Mouse (Mus musculus) intestine, postnatal 0 days (tissue): ENCODE measurements around the gene Arih2. TPM values are rescaled to one million over a fixed set of nuclear protein-coding genes. Genes with fewer than 3 reads are reported as not detected.

Source experiments
- ATAC-seq: fragments of 200-750 bp; cut with Nextera tagmentation; 2 replicates; pipeline ENCODE4 v1.8.0; 2017; ENCODE audit warnings: mild to moderate bottlenecking, moderate TSS enrichment, moderate library complexity
- H3K27ac ChIP-seq: fragments of 300-500 bp; sonication (generic); 2 replicates; pipeline ENCODE4 v1.5.1; 2014; ENCODE audit warnings: mild to moderate bottlenecking, low read depth, low read length, moderate library complexity
- H3K27me3 ChIP-seq: fragments of 300-500 bp; sonication (generic); replicated peaks from 2 replicates; pipeline ENCODE4 v1.6.1; 2014; ENCODE audit warnings: low read length, mixed read lengths; ENCODE audit not compliant: control insufficient read depth, insufficient read depth
- H3K36me3 ChIP-seq: fragments of 300-500 bp; sonication (generic); 2 replicates; pipeline ENCODE4 v1.6.1; 2014; ENCODE audit warnings: mild to moderate bottlenecking, moderate library complexity; ENCODE audit not compliant: control insufficient read depth, insufficient read depth
- H3K4me1 ChIP-seq: fragments of 300-500 bp; sonication (generic); replicated peaks from 2 replicates; pipeline ENCODE4 v1.6.1; 2014; ENCODE audit warnings: antibody characterized with exemption, low read length, mixed read lengths; ENCODE audit not compliant: control insufficient read depth, insufficient read depth
- H3K4me2 ChIP-seq: fragments of 300-500 bp; sonication (generic); replicated peaks from 2 replicates; pipeline ENCODE4 v1.6.1; 2014; ENCODE audit warnings: low read depth, mild to moderate bottlenecking, moderate library complexity
- H3K4me3 ChIP-seq: fragments of 300-500 bp; sonication (generic); 2 replicates; pipeline ENCODE4 v1.5.1; 2014; ENCODE audit warnings: low read depth, low read length
- H3K9ac ChIP-seq: fragments of 300-500 bp; sonication (generic); 2 replicates; pipeline ENCODE4 v1.6.1; 2014; ENCODE audit warnings: mild to moderate bottlenecking, low read depth, low read length
- H3K9me3 ChIP-seq: fragments of 300-500 bp; sonication (generic); 2 replicates; pipeline ENCODE4 v1.6.1; 2016; ENCODE audit warnings: mixed run types; ENCODE audit not compliant: control insufficient read depth
- CTCF ChIP-seq: sonication (generic); IDR thresholded peaks from 2 replicates; pipeline ENCODE4 v1.5.1; 2016; ENCODE audit warnings: low read depth, mild to moderate bottlenecking, control low read depth, antibody characterized with exemption, moderate library complexity
- WGBS: fragments of 180-500 bp; shearing (Covaris S2); extraction: QIAGEN DNeasy Blood & Tissue Kit; methylation state at CpG from one replicate; pipeline ENCODE4 v1.1.7; 2014; 5-methylcytosine and 5-hydroxymethylcytosine counted together
- polyA plus RNA-seq: library from polyadenylated mRNA; unstranded; fragments of >200 nt; fragmentation: Nextera tagmentation; extraction: Ambion mirVana; gene quantifications from 2 replicates; pipeline ENCODE4 v1.2.1, GENCODE M21; 2015

The Arih2 gene
- polyA plus RNA-seq, 1 experiment from 2014 or later: 22.6 TPM

DNA sequence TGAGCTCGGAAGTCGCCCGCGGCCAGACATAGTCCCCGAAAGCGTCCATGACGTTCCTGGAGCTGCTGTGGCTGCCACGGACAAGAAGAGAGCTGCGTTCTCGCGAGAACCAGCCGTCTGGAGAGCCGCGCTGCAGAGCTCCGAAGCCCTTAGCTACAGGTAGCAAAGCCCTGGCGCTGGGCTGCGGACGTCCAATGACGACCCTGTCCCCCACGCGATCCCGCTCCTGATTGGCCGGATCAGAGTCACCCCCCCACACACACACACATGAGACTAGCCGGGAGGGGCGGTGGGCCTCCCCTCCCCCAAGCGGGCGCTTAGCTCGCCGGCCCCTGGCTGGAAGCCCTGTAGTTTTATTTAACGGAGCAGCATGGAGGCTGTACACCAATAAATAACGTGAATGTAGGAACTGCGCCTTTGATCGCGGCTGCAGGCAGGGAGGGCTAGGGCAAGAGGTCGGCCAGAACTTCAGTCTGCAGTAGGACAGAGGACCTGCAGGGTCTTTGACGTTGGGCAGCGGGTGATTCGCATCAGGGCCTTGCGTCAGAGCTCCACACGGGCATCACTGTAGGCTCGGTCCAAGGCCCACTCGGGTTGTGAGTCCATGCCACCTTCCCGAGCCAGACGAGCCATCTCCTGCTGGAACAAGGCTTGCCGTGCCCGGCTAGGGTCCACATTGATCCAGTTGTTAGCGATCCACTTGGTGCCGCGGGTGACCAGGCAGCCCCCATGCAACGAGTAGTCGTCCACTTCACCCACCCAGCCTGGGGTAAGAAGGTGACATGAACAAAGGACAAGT lies 70.4 kb downstream of the Arih2 start, which contains the start of gene Wdr6:
TSS of gene Wdr6 (minus strand) at position 195 of the 799 bp plus-strand sequence.
- ATAC-seq: peak; percentile 84
- Histone ChIP-seq H3K4me1 (no peaks in the 10 kb centered on the region), H3K9ac (peak within 1 kb of the TSS; percentile 78), H3K4me2 (peak within 1 kb of the TSS; percentile 88), H3K4me3 (peak within 1 kb of the TSS; percentile 59), H3K9me3 (no peaks in the 10 kb centered on the region), H3K27ac (peak within 1 kb of the TSS; percentile 65), H3K27me3 (no peaks in the 10 kb centered on the region), H3K36me3 (peaks cover 19% of the 10 kb centered on the region; the same call in 1 of the 2 replicates)
- WGBS: 5% methylated on average over 51 of the region's 51 CpGs
- 0 out of 2 replicates have a peak, but pooled peaks have one; percentile 3 for TF ChIP-seq CTCF

DNA sequence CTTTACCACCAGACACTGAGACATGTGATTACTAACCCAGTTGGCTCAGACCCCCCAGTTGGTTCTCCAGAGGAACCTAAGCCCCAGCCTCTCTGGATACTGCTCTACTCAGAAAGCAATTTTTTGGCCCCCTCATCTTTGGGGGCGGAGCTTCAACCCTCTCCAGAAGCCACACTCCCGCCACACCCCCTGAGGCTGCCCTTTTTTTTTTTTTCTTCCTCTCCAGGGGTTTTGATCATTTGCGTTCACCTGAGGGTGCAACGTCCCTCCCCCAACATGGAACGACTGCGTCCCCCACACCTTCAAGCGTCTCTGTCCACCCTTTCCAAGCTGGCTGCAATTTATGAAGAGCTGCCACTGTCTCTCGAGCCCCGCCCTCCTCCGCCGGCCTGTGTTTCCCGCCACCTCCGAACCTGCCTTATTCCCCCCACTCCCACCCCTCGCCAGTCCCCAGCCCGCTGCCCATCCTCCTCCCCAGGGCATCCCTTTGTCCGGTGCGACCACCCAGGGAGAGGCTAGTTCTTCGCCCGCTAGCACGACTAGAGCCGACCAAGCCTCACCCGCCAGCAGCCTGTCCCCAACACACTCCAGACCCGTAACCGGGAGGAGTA lies 71.1 kb downstream of the Arih2 start:
- H3K9ac ChIP-seq: peak overlapping the region; percentile 78
- 1% methylated on average over 24 of the region's 24 CpGs for WGBS
- no peak for TF ChIP-seq CTCF
- peaks cover 24% of the 10 kb centered on the region; the same call in 1 of the 2 replicates for H3K36me3 ChIP-seq
- H3K9me3 ChIP-seq: no peaks in the 10 kb centered on the region
- peak; percentile 20 for ATAC-seq
- peak overlapping the region; percentile 59 for H3K4me3 ChIP-seq
- peak overlapping the region; percentile 65 for H3K27ac ChIP-seq
- no peaks in the 10 kb centered on the region for H3K27me3 ChIP-seq
- H3K4me1 ChIP-seq: no peaks in the 10 kb centered on the region
- peak overlapping the region; percentile 88 for H3K4me2 ChIP-seq

- 36% methylated on average over 6 of the region's 6 CpGs for WGBS
- H3K9ac ChIP-seq: no peak overlapping the region
- H3K27me3 ChIP-seq: no peaks in the 10 kb centered on the region
- no peaks in the 10 kb centered on the region for H3K9me3 ChIP-seq
- H3K4me1 ChIP-seq: no peaks in the 10 kb centered on the region
- H3K27ac ChIP-seq: no peak overlapping the region
- peaks cover 32% of the 10 kb centered on the region for H3K36me3 ChIP-seq
- ATAC-seq: no peak
- peak overlapping the region; percentile 88 for H3K4me2 ChIP-seq
- no peak overlapping the region for H3K4me3 ChIP-seq
- no peak for TF ChIP-seq CTCF
These were observed 72.2 kb downstream of the Arih2 start for GRCm38 (mm10) chr9:108577025-108577424.

DNA sequence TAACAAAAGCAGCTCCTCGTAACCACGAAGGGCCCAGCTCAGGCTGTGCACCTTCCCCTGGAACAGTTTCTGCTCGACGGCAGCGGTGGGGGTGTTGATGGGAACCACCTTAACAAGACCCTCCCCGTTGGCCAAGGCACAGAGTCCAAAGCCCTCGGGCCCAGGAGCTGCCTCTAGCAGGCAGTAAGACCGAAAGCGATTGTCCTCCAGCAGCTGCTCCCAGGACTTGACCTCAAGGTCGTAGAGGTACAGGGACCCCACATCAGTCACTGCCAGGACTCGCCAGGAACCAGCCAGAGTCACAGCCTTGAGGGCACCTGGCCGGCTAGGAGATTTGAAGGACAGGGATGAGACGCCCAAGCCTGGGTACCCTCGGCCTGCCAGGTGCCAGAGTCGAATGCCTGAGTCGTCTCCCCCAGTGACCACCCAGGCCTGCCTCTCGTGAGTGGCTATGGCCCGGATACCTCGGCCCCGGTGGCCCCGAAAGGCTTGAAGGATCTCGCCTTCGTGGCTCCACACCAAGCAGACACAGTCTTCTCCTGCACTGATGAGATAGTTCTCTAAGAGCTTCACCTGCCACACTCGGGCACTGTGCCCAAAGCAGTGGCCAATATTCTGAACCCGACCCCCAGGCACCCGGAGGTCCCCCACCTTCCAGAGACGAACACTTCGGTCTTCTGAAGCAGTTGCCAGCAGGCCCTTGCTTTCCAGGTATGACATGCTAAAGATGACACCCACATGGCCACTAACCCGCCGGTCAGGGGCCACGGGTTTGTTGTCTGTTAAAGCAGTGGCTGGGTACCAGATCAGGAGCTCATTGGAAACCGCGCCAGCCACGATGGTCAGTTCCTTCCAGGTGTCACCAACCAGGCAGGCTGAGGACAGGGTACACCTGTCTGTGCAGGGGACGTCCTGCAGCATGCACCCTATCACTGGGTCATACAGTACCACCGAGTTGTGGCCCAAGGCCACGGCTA lies 73.6 kb downstream of the Arih2 start:
- Histone ChIP-seq H3K27ac (no peak overlapping the region), H3K4me1 (no peaks in the 10 kb centered on the region), H3K4me3 (no peak overlapping the region), H3K36me3 (peaks cover 45% of the 10 kb centered on the region), H3K9me3 (no peaks in the 10 kb centered on the region), H3K4me2 (no peak overlapping the region), H3K9ac (no peak overlapping the region), H3K27me3 (no peaks in the 10 kb centered on the region)
- no peak for ATAC-seq
- 87% methylated on average over 37 of the region's 37 CpGs for WGBS
- no peak for TF ChIP-seq CTCF

DNA sequence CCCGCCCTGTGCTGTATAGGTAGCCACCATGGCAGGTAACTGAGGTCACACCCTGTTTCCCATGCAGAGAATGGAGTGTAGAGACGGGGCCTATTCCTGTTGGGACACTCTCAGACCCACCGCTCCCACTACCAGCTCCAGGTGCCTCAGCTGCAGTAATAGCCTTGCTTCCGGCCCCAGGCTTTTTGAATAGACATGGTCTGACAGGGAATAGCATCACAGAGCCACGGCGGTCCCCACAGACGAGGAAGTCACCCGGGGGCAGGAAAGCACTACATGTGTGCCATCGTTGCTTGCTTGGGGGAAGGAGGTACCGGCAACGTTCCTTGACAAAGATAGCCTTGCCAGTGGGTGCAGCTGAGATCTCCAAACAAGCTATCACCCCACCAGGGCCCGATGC lies 74.3 kb downstream of the Arih2 start:
- Histone ChIP-seq H3K4me2 (no peak overlapping the region), H3K9ac (no peak overlapping the region), H3K27me3 (no peaks in the 10 kb centered on the region), H3K36me3 (peaks cover 45% of the 10 kb centered on the region), H3K27ac (no peak overlapping the region), H3K4me3 (no peak overlapping the region), H3K4me1 (no peaks in the 10 kb centered on the region), H3K9me3 (no peaks in the 10 kb centered on the region)
- WGBS: 83% methylated on average over 12 of the region's 12 CpGs
- no peak for TF ChIP-seq CTCF
- ATAC-seq: no peak
